Mouse (Mus musculus) kidney, adult 8-10 months (tissue): Measurements from ENCODE around the gene Rnf216.

Experiments used
- DNase-seq, 2 experiments: peaks; one replicate each; pipeline ENCODE4 v3.0.0; 2022

Rnf216 gene

GRCm38 (mm10) chr5:143052677-143053076, 60.1 kb downstream of the Rnf216 start:
- DNase-seq: no peak

- no peak for DNase-seq
Measured at GRCm38 (mm10) chr5:143051851-143052250, 60.9 kb downstream of the Rnf216 start.

- no peak for DNase-seq
Measured at GRCm38 (mm10) chr5:143050273-143050672, 62.5 kb downstream of the Rnf216 start.

GRCm38 (mm10) chr5:143049746-143050145, 63.0 kb downstream of the Rnf216 start:
- no peak for DNase-seq

- no peak for DNase-seq
Measured at GRCm38 (mm10) chr5:143049013-143049385, 63.8 kb downstream of the Rnf216 start.

- peak in 1 of 2 experiments; percentile 18 for DNase-seq
Measured at GRCm38 (mm10) chr5:143048232-143049012, 64.4 kb downstream of the Rnf216 start.

- DNase-seq: no peak
Measured at GRCm38 (mm10) chr5:143047586-143047985, 65.2 kb downstream of the Rnf216 start.

GRCm38 (mm10) chr5:143043902-143044301, 68.9 kb downstream of the Rnf216 start:
- no peak for DNase-seq

GRCm38 (mm10) chr5:143043285-143043684, 69.5 kb downstream of the Rnf216 start:
- DNase-seq: peak in 1 of 2 experiments; percentile 30

GRCm38 (mm10) chr5:143038794-143039193, 74.0 kb downstream of the Rnf216 start:
- no peak for DNase-seq

- DNase-seq: peak; percentile 29 to 32
Measured at GRCm38 (mm10) chr5:143037201-143037600, 75.6 kb downstream of the Rnf216 start.

GRCm38 (mm10) chr5:143036052-143036451, 76.7 kb downstream of the Rnf216 start:
- no peak for DNase-seq

- DNase-seq: no peak
Measured at GRCm38 (mm10) chr5:143035271-143035670, 77.5 kb downstream of the Rnf216 start.

GRCm38 (mm10) chr5:143034108-143034507, 78.7 kb downstream of the Rnf216 start:
- no peak for DNase-seq

- no peak for DNase-seq
Measured at GRCm38 (mm10) chr5:143033277-143033676, 79.5 kb downstream of the Rnf216 start.

- no peak for DNase-seq
Measured at GRCm38 (mm10) chr5:143032639-143033146, 80.1 kb downstream of the Rnf216 start.

GRCm38 (mm10) chr5:143031681-143032080, 81.1 kb downstream of the Rnf216 start:
- no peak for DNase-seq

- no peak for DNase-seq
Measured at GRCm38 (mm10) chr5:143031193-143031592, 81.6 kb downstream of the Rnf216 start.

- no peak for DNase-seq
Measured at GRCm38 (mm10) chr5:143023887-143024286, 88.9 kb downstream of the Rnf216 start.

- no peak for DNase-seq
Measured at GRCm38 (mm10) chr5:143022956-143023355, 89.8 kb downstream of the Rnf216 start.

- DNase-seq: peak in 1 of 2 experiments; percentile 20
Measured at GRCm38 (mm10) chr5:143017401-143017800, 95.4 kb downstream of the Rnf216 start.

- DNase-seq: no peak
Measured at GRCm38 (mm10) chr5:143009383-143009782, 103.4 kb downstream of the Rnf216 start.

- no peak for DNase-seq
Measured at GRCm38 (mm10) chr5:143000654-143001500, 111.9 kb downstream of the Rnf216 start.

GRCm38 (mm10) chr5:143000091-143000490, 112.7 kb downstream of the Rnf216 start:
- DNase-seq: no peak
